Mouse (Mus musculus) splenic B cell, adult 2 months (primary cell): ENCODE measurements around the gene Lrrc43.

Source experiments
- DNase-seq: peaks from one replicate; pipeline ENCODE4 v3.0.0-alpha.2; 2011; ENCODE audit warnings: low read depth, low spot score
- H3K27me3 ChIP-seq: 2 replicates; pipeline ENCODE4 v1.6.1; 2012; ENCODE audit warnings: mild to moderate bottlenecking, low read length, moderate library complexity, mixed read lengths; ENCODE audit not compliant: control insufficient read depth, poor library complexity, insufficient read depth, severe bottlenecking
- H3K36me3 ChIP-seq: 2 replicates; pipeline ENCODE4 v1.6.1; 2012; ENCODE audit warnings: mild to moderate bottlenecking, low read length, moderate library complexity, mixed read lengths; ENCODE audit not compliant: control insufficient read depth, poor library complexity, insufficient read depth, severe bottlenecking

The Lrrc43 gene

DNA sequence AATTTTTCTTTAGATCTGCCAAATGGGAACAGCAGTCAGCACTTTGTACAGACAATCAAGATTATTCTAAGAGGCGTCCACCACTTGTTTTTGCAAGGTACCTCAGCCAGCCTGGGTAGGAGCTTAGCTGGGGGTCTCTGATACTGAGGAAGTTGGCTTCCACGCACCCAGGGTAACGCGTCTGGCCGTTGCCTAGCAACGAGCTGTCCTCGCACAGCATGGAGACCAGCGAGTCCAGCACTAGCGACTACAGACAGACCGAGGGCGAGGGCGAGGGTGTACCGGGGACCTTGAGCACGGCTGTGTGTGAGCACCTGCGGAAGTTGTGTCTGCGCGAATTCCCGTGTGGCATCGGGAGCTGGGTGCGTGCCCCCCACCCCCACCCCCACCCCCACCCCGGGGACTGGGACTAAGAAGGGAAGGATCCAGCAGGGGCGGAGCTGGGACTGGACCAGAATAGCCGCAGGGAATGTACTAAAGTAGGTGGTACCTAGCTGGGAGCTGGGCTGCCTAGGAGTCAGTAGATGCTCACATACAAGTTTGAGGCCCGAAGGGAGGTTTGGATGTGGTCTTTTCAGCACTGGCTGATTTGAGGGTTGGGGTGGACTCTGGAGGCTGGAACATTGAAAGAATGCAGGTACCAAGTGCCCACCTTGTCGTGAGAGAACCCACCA is at the start of gene Lrrc43, which contains the start of gene Il31:
Lrrc43 (plus strand) TSS at position 194 of the 674 bp plus-strand sequence.
Il31 (minus strand) TSS at position 378 of the 674 bp plus-strand sequence.
- Histone ChIP-seq H3K27me3 (no peaks in the 10 kb centered on the region; the same call in 1 of the 2 replicates), H3K36me3 (no peaks in the 10 kb centered on the region)
- DNase-seq: no peak

DNA sequence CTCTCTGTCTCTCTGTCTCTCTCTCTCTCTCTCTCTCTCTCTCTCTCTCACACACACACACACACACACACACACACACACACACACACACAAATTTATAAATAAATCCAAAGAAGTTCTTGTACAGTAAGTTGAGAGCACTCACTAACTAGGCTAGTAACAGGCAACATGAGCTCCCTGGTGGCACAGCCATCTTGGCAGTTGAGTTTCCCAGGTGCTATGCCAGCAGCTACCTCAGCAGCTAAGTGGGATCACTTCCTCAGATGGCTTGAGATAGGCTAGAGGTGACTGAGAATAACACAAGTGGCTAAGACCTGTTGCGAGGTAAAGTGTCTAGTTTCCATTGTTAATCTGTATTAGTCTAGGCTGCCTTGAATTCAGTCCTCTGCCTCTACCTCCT is 49.8 kb upstream of the Lrrc43 start:
- no peaks in the 10 kb centered on the region for H3K27me3 ChIP-seq
- DNase-seq: no peak
- H3K36me3 ChIP-seq: peaks cover 5% of the 10 kb centered on the region

DNA sequence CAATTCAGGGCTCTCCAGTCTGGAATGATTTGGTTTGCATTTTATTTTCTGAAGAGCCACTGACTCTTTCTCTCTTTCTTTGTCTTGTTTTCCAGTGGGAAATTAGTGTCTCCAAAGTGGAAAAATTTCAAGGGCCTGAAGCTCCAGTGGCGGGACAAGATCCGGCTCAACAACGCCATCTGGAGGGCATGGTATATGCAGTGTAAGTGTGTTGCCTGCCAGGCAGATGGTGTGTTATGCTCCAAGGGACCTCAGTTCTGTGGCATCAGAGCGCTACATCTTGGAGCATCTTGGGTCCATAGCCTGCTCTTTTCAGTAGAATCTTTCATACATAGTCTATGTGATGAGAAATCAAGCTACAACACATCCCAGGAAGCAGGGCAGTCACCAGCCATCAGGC is 49.2 kb upstream of the Lrrc43 start:
- peaks cover 7% of the 10 kb centered on the region for H3K36me3 ChIP-seq
- H3K27me3 ChIP-seq: no peaks in the 10 kb centered on the region
- DNase-seq: peak; percentile 29

DNA sequence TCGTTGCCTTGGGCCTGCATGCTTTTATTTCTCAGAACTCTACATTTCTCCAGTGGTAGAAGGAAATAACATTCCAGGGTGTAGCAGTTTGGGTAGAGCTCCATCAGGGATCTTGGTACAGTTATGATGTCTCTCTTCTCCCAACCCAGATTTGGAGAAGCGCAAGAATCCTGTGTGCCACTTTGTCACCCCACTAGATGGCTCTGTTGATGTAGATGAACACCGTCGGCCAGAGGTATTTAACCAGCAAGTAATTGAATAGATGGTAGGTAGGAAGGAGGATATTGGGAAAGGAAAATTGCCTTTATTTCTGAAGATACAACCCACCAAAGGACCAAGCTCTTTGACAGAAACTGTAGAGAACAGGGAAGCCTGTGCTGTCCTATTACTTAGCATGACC is 48.4 kb upstream of the Lrrc43 start:
- no peak for DNase-seq
- Histone ChIP-seq H3K36me3 (peaks cover 12% of the 10 kb centered on the region), H3K27me3 (no peaks in the 10 kb centered on the region)

DNA sequence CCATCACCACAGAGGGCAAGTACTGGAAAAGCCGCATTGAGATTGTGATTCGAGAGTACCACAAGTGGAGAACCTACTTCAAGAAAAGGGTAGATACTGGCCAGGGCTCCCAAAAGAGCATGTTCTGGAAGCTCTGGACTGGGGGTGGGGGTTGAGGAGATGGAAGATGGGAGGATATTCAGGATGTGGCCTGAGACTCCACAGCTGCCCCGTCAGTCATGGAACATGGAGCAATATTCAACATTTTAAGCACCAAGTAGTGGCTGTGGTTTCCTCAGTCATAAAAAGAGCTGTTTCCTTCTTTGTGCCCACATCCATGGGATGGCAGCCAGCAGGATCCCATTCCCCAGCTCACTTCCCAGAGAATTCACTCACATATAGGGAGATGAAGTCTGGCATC is 46.8 kb upstream of the Lrrc43 start:
- no peaks in the 10 kb centered on the region for H3K27me3 ChIP-seq
- peaks cover 13% of the 10 kb centered on the region for H3K36me3 ChIP-seq
- DNase-seq: no peak

DNA sequence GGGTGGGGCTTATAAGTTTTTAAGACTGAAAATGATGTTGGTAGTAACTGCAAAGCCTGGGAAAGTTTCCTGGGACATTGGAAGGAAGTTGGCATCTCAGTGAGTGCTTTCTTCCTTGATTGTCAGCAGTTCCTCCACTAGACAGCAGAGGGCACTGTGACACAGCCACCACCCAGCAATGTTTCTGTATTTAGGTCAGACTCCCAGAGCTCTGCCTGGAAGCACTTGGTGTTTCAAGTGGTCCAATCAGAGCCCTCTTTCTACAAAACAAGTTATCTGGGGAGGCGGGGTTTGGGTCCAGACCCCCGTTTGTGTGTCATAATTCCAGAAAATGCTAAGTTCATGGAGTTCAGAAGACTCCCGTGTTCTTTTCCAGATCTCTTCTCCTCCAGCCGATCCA is 45.0 kb upstream of the Lrrc43 start:
- H3K36me3 ChIP-seq: peaks cover 14% of the 10 kb centered on the region
- peak; percentile 81 for DNase-seq
- no peaks in the 10 kb centered on the region for H3K27me3 ChIP-seq

DNA sequence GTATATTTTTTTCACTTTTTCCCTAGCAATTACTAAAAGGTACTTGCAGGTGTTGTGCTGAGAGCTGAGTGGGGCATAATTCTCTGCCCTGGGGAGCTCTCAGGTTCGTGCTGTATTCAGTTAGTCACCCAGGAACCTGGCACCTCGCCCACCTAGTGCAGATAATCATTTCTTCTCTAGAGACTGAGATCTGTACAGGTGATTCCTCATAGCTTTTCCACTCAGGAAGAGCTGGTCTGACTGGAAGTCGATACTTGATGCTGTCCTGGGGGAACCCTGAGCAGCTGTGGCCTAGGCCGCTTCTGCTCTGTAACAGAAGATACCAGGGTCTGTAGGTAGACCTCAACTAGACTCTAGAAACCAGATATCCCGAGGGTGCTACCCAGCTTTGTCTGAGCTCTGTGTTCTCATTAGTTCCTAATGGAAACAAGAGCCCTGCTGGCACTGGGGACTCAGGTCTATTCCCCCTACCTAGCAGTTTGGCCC is 44.2 kb upstream of the Lrrc43 start:
- Histone ChIP-seq H3K27me3 (no peaks in the 10 kb centered on the region), H3K36me3 (peaks cover 19% of the 10 kb centered on the region)
- no peak for DNase-seq

DNA sequence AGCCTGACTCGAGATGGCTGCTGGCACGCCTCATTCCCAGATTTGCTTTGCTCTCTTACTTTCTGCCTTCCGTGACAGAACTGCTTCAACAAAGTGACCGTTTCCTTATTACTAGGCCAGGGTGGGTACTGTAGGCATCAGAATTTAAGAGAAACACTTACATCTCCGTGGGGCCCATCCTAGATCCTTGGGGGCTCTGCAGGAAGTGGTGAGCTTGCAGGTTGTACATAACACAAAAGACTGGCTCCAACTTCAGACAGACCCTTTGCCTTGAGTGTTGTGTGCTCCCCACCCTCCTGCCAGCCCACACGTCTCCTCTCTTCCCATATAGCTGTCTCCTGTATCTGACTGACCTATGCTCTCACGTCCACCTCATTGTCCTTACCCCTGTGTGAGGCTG is 37.2 kb upstream of the Lrrc43 start:
- Histone ChIP-seq H3K27me3 (no peaks in the 10 kb centered on the region), H3K36me3 (peaks cover 18% of the 10 kb centered on the region)
- no peak for DNase-seq

DNA sequence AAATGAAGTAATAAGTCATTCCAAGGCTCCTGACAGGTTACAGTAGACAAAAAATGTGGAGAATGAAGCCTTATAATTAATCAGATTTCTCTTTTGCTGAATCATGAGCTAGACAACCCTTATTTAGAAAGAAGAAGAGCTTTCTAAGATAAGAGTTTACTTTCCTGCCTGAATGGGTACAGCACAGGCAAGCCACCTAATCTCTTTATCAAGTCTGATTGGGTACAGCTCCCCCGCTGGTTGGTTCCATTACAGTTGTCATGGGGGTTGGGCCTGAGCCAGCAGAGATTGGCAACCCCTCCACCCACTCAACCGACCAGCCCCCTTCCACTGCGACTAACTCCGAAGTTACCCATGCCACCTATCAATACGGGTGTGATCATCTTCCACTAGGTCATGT is 27.7 kb upstream of the Lrrc43 start:
- Histone ChIP-seq H3K36me3 (0 out of 2 replicates have a peak, but pooled peaks cover 1% of the 10 kb centered on the region), H3K27me3 (no peaks in the 10 kb centered on the region)
- no peak for DNase-seq

DNA sequence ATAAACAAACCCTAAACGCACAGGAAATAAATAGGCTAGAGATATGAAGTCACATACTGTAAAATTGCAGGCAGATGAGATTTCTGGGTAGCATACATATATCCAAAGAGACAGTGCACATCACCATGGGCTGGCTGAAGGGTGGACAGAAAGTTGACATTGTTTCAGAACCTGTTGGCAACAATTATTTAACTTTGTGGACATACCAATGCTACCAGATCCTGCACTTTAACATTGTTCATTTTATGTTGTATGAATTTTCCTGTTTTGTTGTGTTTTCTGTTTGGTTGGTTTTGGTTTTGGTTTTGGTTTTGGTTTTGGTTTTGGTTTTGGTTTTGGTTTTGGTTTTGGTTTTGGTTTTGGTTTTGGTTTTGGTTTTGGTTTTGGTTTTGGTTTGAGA is 24.5 kb upstream of the Lrrc43 start:
- DNase-seq: peak; percentile 28
- Histone ChIP-seq H3K27me3 (no peaks in the 10 kb centered on the region), H3K36me3 (no peaks in the 10 kb centered on the region)

DNA sequence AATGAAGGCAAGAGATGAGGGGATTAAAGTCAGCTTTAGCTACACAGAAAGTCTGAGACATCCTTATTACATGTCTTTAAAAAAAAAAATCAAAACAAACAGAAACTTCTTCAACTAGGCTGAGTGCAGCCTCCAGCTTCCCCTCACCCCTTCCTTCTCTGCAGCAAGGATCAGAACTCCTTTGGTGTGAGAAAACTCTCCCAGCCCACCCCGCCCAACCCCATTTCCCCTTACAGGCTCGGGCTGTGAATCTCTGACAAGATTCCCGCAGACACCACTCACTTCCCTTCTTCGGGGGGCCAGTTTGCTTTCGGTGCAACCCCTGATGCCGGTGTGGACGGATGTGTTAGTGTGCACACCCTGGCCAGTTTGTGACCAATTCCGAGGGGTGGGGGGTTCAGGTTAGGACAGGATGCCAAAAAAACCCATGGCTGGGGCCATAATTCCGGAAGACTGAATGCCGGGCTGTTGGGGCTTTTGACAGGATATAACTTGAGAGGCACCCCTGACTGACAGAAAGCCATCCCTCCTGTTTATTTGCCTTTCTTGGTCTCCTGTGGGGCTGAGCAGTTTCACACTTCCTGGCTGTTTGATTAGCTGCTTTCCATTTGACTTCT is 18.2 kb upstream of the Lrrc43 start:
- peak; percentile 31 for DNase-seq
- Histone ChIP-seq H3K36me3 (no peaks in the 10 kb centered on the region), H3K27me3 (no peaks in the 10 kb centered on the region)

DNA sequence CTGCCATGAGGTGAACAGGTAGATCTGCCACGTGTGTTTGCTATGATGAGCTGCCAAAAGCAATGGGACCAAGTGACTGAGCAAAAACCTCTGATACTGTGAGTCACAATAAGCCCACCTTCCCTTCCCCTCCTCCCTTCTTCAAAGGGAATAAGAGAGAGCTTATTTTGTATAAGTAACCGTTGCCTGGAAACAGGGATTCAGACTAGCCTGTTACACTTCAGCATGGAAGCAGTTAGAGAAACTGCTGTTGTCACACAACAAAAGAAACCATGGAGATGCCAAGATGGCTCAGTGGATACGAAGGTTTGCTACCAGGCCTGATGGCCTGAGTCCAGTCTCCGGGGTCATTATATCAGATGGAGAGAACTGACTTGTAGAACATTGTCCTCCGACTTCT is 15.3 kb upstream of the Lrrc43 start:
- Histone ChIP-seq H3K36me3 (no peaks in the 10 kb centered on the region), H3K27me3 (no peaks in the 10 kb centered on the region)
- no peak for DNase-seq

DNA sequence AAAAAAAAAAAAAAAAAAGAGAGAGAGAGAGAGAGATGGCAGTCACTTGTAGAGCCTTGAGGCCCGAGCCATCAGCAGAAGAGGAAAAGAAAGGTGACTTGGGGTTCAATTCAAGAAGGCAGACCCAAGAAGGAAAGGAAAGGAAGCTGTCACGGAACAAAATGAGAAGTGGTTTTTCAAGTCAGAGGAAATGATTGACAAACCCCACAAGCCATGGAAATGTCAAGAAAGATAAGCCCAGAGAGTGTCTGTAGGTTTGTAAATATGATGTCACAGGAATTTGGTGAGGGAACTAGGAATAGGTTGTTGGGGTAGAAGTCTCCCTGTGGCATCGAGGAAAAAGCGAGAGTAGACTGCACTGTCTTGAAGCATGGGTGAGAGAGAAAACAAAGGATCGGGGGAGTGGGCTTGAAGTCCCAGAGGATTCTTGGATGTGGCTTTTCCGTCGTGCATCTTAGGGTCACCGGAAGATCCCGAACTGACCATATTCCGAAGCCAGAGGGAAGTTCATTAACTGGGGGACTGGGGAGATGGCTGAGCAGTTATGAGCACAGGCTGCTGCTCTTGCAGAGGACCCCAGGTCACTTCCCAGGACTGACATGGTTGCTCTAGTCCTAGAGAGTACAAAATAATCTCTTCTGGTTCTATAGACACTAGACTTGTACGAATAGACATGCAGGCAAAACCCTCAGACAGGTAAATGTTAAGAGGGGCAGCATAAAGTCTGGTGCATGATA is 1.3 kb upstream of the Lrrc43 start:
- H3K27me3 ChIP-seq: no peaks in the 10 kb centered on the region; the same call in 1 of the 2 replicates
- peak; percentile 39 for DNase-seq
- H3K36me3 ChIP-seq: no peaks in the 10 kb centered on the region

DNA sequence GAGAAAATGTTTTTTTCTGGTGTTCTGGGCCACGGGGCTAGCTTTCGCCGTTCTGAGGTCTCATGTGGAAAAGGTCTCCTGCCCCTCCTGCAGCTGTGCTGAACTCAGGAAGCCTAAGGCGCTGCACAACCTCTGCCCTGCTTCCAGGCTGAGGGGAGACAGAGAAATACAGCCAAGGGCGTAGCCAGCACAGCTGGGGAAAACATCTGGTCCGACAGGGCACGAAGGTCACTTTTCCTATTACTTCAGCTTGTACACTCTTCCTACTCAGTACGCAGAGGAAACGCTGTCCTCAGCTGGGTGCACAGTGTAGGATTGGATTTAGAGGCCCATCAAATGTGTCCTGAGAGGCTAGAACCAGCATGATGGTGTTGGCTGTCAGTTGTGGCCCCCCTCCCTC is 830 bp downstream of the Lrrc43 start:
- no peak for DNase-seq
- no peaks in the 10 kb centered on the region; the same call in 1 of the 2 replicates for H3K27me3 ChIP-seq
- H3K36me3 ChIP-seq: no peaks in the 10 kb centered on the region

DNA sequence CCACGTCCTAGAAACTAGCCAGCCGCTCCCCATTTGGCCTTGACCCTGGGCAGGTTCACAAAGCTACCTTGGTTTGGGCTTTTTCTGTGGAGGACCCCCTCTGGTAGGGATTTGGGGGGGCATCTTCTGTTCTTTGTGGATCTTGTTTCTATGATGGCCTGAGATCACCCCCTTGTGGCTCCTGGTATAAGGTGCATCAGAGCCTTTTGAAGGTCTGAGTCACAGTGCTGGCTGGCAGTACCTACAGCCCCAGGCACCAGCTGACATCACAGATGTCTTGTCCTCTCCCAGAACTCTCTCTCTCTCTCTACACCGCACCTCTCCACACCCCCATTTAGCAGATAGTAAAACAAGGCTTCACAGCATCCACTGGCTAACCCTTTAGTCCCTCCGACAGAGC is 10.6 kb downstream of the Lrrc43 start:
- DNase-seq: peak; percentile 74
- Histone ChIP-seq H3K36me3 (no peaks in the 10 kb centered on the region), H3K27me3 (no peaks in the 10 kb centered on the region)
